Mouse (Mus musculus): ENCODE measurements around the gene Slc4a3. TPM values are rescaled to one million over a fixed set of nuclear protein-coding genes. Genes with fewer than 3 reads are reported as not detected.
A peak's percentile ranks its signal among the peaks of the same experiment; 100 is the strongest.

Gene Slc4a3
- total RNA-seq, 2 experiments from 2014 or later: 143 to 144 TPM

GRCm38 (mm10) chr1:75519576-75519975 is 26.5 kb upstream of the Slc4a3 start:
- intact Hi-C loops (cut with DNase I): no loop called here
- no peak for DNase-seq

- intact Hi-C loops (cut with DNase I): no loop called here
- peak; percentile 92 for DNase-seq
Observed at GRCm38 (mm10) chr1:75521321-75522031, 24.6 kb upstream of the Slc4a3 start, which contains the start of gene Stk11ip. TSS of gene Stk11ip (plus strand) at chr1:75521529.

GRCm38 (mm10) chr1:75524679-75525078 is 21.4 kb upstream of the Slc4a3 start:
- no peak for DNase-seq
- intact Hi-C loops (cut with DNase I): no loop called here

- intact Hi-C loops (cut with DNase I): no loop called here
- DNase-seq: no peak
Observed at GRCm38 (mm10) chr1:75530546-75530945, 15.5 kb upstream of the Slc4a3 start.

- no peak for DNase-seq
- intact Hi-C loops (cut with DNase I): no loop called here
Observed at GRCm38 (mm10) chr1:75532280-75533172, 13.5 kb upstream of the Slc4a3 start.

GRCm38 (mm10) chr1:75533325-75534252 is 12.5 kb upstream of the Slc4a3 start:
- no peak for DNase-seq
- intact Hi-C loops (cut with DNase I): no loop called here

- no peak for DNase-seq
- intact Hi-C loops (cut with DNase I): no loop called here
Observed at GRCm38 (mm10) chr1:75537587-75537986, 8.5 kb upstream of the Slc4a3 start.

GRCm38 (mm10) chr1:75538597-75539190 is 7.4 kb upstream of the Slc4a3 start:
- no peak for DNase-seq

GRCm38 (mm10) chr1:75541496-75541895 is 4.6 kb upstream of the Slc4a3 start:
- intact Hi-C loops (cut with DNase I): no loop called here
- DNase-seq: no peak

More at GRCm38 (mm10) chr1:75538597-75539190, 7.4 kb upstream of the Slc4a3 start:
- intact Hi-C loops (cut with DNase I): no loop called here

- intact Hi-C loops (cut with DNase I): no loop called here
- no peak for DNase-seq
Observed at GRCm38 (mm10) chr1:75544351-75544750, 1.7 kb upstream of the Slc4a3 start.

- no peak for DNase-seq
- intact Hi-C loops (cut with DNase I): no loop called here
Observed at GRCm38 (mm10) chr1:75547351-75547750, 1.3 kb downstream of the Slc4a3 start.

GRCm38 (mm10) chr1:75548083-75548482 is 2.0 kb downstream of the Slc4a3 start:
- DNase-seq: no peak
- intact Hi-C loops (cut with DNase I): no loop called here

- intact Hi-C loops (cut with DNase I): no loop called here
- no peak for DNase-seq
Observed at GRCm38 (mm10) chr1:75548871-75549270, 2.8 kb downstream of the Slc4a3 start.

- intact Hi-C loops (cut with DNase I): loop anchor here (10.0 kb wide), 1 partner anchor 45 kb away; the partner anchor contains the start of genes Inha and Obsl1
- DNase-seq: no peak
Observed at GRCm38 (mm10) chr1:75549289-75550279, 3.5 kb downstream of the Slc4a3 start.

GRCm38 (mm10) chr1:75550586-75550985 is 4.5 kb downstream of the Slc4a3 start:
- intact Hi-C loops (cut with DNase I): loop anchor here (10.0 kb wide), 1 partner anchor 46 kb away; the partner anchor contains the start of genes Inha and Obsl1
- DNase-seq: no peak

- no peak for DNase-seq
- intact Hi-C loops (cut with DNase I): loop anchor here (10.0 kb wide), 1 partner anchor 51 kb away; the partner anchor contains the start of genes Inha and Obsl1
Observed at GRCm38 (mm10) chr1:75555680-75556079, 9.6 kb downstream of the Slc4a3 start.

- DNase-seq: no peak
- intact Hi-C loops (cut with DNase I): loop anchor here (10.0 kb wide), 1 partner anchor 51 kb away; the partner anchor contains the start of genes Inha and Obsl1
Observed at GRCm38 (mm10) chr1:75556143-75556781, 10.2 kb downstream of the Slc4a3 start.

- intact Hi-C loops (cut with DNase I): loop anchor here (10.0 kb wide), 1 partner anchor 52 kb away; the partner anchor contains the start of genes Inha and Obsl1
- no peak for DNase-seq
Observed at GRCm38 (mm10) chr1:75557041-75557440, 11.0 kb downstream of the Slc4a3 start.
